Mouse (Mus musculus) R1 (cell line): ENCODE measurements around the gene Crk.

Experiments used
- DNase-seq: peaks from one replicate; pipeline ENCODE4 v3.0.0-alpha.2; 2018; ENCODE audit warnings: low read depth, low spot score

Crk gene

GRCm38 (mm10) chr11:75678747-75679438 is at the start of gene Crk:
TSS of gene Crk (plus strand) at chr11:75679259.
- peak; percentile 97 for DNase-seq

DNA sequence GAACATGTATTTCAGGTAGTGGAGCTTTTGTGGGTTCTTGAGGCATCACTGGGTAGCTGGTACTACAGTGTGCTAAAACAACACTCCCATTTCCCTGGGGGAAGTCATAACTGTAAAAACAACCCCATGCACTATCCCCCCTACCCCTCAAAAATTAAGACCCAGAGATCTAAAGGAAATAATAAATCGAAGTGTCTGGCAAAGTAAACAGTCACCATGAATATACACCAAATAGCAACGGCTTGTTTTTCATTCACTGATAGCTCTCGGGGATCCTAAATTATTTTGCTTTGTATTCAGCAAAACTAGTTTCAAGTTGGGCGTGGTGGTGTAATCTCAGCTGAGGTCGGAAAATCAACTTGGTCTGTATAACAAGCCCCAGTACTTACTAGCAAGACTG is 49.0 kb upstream of the Crk start:
- DNase-seq, result no peak

DNA sequence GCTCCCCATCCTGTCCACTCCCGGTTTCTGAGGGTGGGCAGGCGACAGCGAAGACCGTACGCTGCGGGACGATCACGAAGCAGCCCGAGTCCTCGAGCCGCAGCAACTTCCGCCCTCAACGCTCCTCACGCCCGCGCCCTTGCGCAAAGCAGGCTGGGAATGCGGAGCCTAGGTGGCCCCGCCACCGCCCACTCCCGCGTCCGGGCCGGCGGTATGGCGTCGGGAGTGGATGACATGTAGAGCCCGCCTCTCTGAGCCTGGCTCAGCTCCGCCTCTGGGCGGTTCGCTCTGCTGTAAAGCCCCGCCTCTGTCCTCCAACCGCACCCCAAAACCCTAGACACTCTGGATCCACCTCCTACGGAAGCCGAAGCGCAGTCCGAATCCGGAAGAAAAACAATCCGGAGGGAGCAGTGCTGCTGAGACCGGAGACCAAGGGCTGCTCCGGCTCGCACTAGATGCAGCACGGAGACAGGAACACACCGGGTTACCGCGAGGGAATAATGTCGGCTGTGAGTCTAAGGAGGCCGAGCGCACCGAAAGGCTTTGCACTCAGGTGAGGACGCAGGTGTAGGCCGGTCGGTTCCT is 48.3 kb upstream of the Crk start, which contains the start of gene Inpp5k:
Gene Inpp5k, plus strand, starts transcription at position 344 of the 585 bp plus-strand sequence.
- peak; percentile 98 for DNase-seq

GRCm38 (mm10) chr11:75631561-75632225 is 47.4 kb upstream of the Crk start:
- peak; percentile 45 for DNase-seq

DNA sequence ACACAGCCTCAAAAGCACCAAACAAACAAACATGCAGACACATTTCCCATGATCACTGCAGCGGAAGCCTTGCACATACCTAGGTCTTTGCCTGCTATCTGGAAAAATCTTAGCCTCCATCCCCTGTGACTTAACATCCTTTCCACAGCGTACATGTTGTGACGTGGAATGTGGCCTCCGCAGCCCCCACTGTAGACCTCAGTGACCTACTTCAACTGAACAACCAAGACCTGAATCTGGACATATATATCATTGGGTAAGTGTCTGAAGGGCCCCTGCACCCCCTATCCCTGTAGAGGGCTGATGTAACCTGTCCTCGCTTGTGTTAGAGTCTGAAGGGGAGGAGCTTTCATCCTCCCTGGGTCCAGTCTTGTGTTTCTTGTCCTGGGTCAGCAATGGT is 46.1 kb upstream of the Crk start:
- DNase-seq, result no peak

DNA sequence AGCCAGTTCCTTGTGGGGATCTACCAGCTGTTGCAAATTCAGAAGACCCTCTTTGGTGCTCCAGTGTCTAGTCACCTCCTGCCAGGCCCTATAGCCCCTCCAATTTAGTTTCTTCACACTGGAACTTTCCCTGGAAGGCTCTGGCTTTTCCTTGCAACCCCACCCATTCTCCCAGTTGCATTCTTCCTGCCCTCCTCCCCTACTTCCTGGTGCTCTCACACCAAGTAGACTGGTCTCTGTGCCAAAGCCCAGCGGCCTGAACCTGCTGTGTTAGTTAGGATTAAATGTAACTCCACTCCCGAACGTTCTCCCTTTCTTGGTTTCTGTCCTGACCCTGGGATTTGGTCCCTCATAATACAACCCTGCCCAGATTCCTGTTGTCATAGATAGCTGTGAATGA is 44.3 kb upstream of the Crk start:
- no peak for DNase-seq

GRCm38 (mm10) chr11:75635315-75635714 is 43.7 kb upstream of the Crk start:
- DNase-seq, result no peak

DNA sequence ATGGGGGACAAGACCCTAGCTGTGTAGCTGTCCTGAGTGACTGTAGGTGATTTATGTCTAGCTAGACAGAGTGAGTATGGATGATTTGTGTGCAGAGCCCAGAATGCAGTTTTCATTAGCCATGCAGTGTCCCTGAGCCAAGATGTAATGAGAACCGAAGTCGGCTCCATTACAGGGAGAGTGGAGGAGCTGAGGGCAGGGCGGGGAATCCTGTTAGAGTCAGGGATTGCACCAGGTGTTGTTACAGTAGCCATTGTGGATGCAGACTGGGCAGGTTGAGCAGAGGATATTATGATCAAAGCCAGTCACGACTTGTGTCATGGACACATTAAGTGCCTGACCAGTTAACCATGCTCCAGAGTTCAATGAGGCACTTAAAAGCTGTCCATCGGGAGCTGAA is 35.7 kb upstream of the Crk start:
- DNase-seq, result no peak

GRCm38 (mm10) chr11:75644684-75645083 is 34.4 kb upstream of the Crk start:
- DNase-seq, result no peak

DNA sequence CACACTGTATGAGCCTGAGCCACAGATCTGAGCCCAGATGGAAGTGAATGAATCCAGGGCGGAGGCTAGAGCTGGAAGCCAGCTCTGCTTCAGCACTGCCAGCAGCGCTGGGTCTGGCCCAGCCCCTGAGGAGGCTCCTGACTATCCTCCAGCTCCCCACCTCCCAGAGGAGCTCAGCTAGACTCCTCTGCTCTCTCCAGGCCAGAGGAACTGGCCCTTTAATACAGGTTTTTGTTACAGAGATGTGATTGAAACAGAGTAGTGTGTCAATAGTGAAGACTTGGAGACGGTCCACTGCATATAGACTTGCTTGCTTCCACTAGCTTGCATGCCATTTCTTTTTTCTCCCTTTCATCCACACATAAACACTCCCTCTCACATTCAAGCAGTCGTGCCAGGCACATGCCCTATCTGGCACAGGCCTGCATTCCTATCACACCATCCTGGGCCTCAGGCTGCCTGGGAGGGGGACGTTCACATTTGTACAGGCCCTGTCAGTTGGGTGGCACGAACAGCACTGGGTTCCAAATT is 31.3 kb upstream of the Crk start:
- DNase-seq, result no peak

GRCm38 (mm10) chr11:75649155-75649561 is 29.9 kb upstream of the Crk start:
- DNase-seq, result no peak

GRCm38 (mm10) chr11:75650311-75650710 is 28.7 kb upstream of the Crk start, which contains the start of gene Myo1c:
TSS of gene Myo1c (plus strand) at chr11:75650504.
- DNase-seq, result no peak

- no peak for DNase-seq
Observed at GRCm38 (mm10) chr11:75650958-75651425, 28.1 kb upstream of the Crk start.

- peak; percentile 77 for DNase-seq
Observed at GRCm38 (mm10) chr11:75651426-75652221, 27.4 kb upstream of the Crk start.

- DNase-seq, result peak; percentile 75
Observed at GRCm38 (mm10) chr11:75652222-75652941, 26.7 kb upstream of the Crk start.

- peak; percentile 57 for DNase-seq
Observed at GRCm38 (mm10) chr11:75652942-75653684, 25.9 kb upstream of the Crk start.

DNA sequence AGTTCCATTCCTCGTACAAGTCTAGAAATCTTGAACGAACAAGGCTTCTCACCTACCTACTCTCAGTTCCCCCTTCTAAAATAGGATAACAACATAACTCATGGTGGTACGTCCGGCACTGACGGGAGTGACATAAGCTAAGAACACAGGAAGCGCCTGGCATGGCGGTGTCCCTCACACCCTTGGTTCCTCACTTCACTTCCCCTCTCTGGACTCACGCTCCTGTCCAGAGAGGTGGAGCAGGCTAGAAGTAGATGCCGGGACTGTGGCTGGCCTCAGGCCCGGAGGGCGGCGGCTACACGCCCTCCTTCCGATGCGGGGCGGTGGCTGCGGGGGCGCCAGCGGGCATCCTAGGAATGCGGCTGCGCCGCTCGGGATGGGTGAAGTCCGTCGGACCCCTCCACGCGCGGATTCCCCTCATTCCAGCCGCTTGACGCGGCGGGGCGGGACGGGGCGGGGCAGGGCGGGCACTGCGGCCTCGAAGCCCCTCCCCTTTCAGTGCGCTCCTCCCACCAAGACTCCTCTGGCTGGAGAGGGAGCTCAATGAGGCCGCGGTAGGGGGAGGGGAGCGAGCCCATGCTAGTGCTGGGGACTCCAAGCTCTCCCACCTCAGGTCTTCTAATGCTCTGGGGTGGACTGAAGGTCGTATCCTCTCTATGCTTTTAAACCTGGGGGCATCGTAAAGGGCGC is 25.1 kb upstream of the Crk start:
- peak; percentile 94 for DNase-seq

GRCm38 (mm10) chr11:75654471-75655390 is 24.3 kb upstream of the Crk start:
- no peak for DNase-seq
